Mouse (Mus musculus): Measurements from ENCODE around the gene Ndufc1.

DNA sequence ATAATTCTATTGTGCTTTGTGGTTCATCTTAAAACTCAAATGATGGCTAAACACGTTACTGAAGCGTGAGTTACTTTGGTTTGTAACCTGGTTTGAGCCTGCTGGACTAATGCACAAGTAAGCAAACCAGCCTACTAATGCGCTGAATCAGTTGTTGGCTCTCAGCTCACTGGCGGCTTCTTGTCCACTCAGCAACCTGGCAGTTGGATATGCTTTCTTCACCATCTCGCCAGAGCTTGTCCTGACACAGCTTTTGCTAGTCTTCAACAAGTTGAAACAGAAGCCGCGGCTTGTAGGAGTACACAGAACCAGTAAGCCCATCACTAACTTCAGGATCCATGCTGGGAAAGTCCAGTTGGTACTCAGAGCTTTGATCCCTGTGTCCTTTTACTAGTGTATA, 3.7 kb upstream of the Ndufc1 start:
- TF ChIP-seq ZNF384 (IDR thresholded peaks at IDR 0.05; ENCODE audit: low read depth, low read length) (no peak), CHD1 (IDR thresholded peaks at IDR 0.05; ENCODE audit: low read depth, low read length) (no peak)
